Mouse (Mus musculus) 416B (cell line): ENCODE data around the gene Slc8b1.

Experiments
- DNase-seq: peaks from one replicate; pipeline ENCODE4 v3.0.0; 2011; ENCODE audit warnings: low read depth

Slc8b1 gene

DNA sequence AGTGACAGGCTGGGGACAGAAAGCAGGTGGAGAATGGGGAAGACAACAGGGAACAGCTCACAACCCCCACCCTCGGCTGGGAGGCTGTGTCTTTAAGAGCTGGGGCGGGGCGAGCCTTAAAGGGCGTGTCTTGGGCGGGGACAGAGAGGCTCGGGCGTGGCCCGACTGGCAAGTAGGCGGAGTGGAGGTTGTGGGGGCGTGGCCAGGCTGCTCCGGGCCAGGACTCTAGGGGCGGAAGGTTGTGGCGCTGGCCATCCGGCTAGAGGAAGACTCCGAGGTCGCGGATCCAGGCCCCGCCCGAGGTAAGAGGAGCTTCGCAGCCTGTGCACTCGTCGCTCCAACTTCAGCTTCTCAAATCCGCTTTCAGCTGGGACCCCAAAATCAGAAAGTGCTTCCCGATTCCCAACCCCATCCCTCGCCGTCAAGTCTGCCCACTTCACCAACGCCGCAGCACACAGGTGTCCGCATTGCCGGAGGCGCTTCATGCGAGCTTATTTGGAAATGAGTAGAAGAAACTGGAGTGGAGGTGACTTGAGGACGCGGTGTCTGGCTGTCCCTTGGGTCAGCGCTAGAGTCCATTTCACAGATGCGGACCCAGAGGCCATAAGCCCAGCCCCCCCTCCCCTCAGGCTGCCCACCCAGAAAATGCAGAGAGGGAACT lies at the start of gene Slc8b1:
Gene Slc8b1 (plus strand): TSS at position 187 of the 661 bp plus-strand sequence.
- peak; percentile 97 for DNase-seq

DNA sequence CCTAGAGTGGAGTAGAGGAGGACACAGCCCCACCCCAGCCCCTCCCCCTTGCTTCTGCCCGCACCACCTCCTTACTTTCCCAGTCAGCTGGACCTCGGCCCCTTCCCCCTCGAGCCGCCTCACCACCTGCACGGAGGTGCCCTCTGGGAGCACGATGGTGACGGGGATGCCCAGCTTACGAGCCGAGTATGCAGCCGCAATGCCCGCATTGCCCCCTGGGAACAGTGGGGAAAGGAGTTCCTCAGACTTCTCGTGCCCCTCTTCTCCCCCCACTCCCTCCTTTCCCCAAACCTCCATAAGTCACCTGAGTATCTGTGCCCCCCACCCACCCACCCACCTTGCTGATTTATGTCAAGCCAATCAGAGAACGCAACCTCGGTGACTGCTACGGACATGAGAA lies 49.1 kb upstream of the Slc8b1 start:
- no peak for DNase-seq

DNA sequence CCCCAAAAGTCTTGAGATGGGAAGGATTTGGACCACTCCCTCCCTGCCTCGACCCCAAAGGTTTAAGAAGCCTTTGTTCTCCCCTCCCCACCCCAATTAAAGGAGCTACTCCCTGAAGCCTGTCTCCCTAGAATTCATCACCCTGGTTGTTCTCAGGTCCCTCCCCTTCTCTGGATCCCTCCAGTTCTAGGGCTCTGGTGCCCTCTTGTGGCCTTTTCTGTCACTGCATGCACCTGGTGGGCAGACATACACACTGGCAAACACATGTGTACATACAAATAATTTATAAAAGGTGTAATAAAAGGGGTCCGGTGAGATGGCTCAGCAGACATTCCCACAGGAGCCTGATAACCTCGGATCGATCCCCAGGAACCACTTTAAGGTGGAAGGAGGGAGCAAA lies 46.6 kb upstream of the Slc8b1 start:
- peak; percentile 46 for DNase-seq

DNA sequence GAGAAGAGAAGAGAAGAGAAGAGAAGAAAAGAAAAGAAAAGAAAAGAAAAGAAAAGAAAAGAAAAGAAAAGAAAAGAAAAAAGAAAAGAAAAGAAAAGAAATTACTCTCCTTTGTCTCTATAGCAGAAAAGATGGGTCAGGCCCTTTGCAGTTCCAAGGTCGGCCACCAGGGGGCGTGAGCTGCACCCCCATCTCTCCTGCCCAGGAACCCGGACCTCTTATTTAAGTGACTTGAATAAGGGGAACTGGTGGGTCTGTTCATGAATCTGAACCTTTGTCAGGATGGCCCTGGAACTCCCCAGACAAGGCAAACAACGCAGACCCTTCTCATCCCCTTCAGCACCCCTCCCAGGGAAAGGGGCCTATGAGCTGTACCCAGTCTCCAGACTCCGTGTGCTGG lies 45.9 kb upstream of the Slc8b1 start:
- peak; percentile 66 for DNase-seq

DNA sequence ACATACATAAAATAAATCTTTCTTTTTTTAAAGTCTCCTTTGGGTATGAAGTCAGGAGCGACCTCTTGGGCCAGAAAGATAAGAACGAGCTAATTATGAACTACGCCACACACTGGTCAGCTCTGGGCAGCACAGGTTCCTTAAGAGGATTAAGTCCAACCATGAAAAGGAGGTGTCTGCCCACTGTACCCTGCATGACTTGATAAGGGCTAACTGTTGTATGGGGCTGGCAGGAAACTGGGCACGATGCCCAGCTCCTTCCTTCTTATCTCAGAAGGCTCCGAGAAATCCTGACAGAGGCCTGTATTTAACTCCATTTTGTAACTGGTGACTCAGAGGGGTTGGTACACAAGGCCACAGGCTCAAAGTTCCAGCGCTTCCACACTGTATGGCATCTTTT lies 45.1 kb upstream of the Slc8b1 start:
- DNase-seq = peak; percentile 100

DNA sequence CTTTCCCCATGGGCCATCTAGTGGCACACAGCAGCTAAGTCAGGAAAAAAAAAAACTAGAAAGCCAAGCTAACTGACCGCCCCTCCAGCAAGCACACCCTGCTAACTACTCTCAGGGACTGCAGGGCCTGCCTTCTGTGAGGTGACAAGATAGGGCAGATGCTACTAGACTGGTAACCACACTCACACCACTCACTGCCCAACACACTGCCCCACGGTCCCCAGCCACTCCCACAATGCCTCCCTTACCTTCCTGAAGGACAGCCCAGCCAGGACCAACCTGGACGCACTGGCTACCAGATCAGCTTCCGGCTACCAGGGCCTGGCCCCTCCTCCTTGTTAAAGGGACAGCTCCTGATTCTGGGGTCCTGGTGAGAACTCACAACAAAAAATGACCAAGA lies 43.9 kb upstream of the Slc8b1 start:
- DNase-seq = peak; percentile 80

DNA sequence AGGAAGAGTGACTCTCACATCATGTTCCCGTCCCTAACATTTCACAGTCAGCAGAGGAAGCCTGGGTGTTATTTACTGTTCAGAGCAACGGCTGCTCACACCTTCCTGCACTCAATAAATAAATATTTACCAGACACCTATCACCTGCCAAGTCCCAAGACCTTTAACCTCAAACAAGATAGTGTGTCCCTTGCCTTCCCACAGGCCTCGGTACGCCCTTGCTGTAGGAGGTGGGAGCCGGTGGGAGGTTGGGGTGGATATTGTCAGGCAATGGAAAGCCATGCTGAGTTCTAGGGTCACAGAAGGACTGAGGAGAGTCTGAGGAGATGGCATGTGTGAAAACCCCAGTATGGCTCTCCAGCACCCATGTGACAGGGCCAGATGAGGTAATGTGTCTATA lies 42.6 kb upstream of the Slc8b1 start:
- DNase-seq = no peak

DNA sequence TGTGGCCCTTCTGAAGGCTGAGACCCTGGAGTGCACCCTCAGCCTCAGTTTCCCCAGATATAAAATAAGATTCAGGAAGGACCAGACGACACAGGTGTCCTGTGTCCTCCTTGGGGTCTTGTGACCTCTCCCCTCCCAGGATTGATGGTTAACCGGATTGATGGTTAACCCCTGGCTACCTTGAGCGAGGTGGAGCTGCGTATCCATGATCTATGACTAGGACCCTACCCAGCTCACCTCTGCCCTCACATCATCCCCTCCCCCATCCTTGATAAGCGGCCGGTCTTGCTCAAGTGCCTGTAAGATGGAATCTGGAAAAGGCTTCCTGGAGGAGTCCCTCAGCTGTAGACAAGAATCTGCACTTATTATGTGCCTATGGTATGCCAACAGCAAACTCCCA lies 42.1 kb upstream of the Slc8b1 start:
- no peak for DNase-seq

DNA sequence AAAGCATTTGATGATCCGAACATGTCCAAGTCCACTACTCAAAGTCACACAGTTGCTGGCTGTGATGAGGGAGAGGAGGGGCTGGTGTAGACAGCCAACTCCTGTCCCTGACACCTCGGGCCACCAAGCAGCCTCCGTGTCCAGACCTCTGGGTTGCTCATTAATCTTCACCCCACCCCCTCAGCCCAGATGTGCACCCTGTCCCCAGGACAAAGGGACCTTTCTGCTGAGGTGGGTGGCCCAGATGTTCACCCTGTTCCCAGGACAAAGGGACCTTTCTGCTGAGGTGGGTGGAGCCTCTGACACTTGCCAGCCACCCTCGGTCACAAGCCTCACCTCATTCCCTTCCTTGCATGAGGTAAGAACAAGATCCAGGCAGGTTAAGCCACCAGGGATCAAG lies 39.4 kb upstream of the Slc8b1 start:
- no peak for DNase-seq

DNA sequence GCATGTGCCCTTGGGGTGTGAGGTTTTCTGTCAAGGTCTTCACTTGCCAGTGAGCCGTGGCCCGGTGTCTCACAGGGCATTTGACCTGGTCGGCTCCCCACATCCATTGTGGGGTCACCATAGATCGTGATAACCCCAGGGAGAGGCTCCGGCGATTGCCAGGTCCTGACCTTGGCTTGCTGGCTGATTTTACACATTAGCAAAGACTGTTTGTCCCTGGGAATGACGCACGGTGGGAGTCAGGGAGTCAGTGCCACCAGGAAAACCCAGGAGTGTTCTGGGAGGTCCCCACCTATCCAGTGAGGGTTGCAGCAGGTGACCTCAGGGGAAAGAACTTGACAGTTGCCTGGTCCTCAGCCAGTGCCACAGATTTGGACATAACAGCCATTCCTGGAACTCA lies 38.2 kb upstream of the Slc8b1 start, which contains the start of gene Sdsl:
Gene Sdsl (minus strand): TSS at position 41 of the 400 bp plus-strand sequence.
- DNase-seq = no peak

DNA sequence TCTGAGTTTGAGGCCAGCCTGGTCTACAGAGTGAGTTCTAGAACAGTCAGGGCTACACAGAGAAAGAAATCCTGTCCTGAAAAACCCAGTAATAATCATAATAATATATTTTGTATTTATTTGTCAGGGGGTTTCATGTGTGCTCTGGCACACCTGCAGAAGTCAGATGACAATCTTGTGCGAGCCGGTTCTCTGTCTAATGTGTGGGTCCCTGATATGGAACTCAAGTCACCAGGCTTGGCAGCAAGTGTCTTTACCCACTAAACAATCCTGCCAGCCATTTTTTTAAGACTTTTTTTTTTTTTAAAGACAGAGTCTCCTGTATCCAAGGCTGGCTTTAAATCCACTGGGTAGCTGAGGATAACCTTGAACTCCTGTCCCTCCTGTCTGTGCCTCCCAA lies 37.6 kb upstream of the Slc8b1 start:
- DNase-seq = no peak

DNA sequence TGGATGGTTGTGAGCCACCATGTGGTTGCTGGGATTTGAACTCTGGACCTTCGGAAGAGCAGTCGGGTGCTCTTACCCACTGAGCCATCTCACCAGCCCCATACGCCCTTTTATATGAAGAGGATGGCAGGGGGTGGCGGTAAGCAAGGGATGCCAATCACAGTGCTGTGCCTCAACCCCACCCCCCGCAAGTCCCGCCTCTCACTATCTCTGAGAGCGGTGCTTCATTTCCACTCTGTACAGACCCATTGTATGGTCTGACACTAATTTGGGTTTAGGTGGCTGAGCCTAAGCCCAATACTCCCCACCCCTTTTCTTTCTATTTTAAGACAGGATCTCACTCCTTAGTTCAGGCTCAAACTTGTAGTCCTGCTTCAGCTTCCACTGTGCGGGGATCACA lies 35.1 kb upstream of the Slc8b1 start:
- no peak for DNase-seq

DNA sequence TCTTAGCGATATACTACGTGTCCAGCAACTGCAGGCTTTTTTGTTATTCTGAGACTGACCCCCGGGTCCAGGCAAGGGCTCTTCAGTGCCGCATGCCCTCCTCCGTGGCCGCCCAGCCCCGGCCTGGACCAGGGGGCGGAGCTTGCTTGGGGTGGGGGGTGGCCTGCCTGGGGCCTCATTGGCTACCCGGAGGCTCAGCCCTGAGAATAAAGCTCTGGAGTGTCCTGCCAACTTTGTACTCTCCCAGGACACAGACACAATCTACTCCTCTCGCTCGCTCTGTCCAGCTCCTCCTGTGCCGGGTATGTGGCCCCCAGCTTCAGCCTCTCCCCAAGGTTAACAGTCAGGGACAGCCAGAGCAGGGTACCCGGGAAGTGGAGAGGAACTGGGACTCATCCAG lies 34.7 kb upstream of the Slc8b1 start, which contains the start of gene Sds:
Gene Sds (plus strand): TSS at position 231 of the 400 bp plus-strand sequence.
- no peak for DNase-seq

DNA sequence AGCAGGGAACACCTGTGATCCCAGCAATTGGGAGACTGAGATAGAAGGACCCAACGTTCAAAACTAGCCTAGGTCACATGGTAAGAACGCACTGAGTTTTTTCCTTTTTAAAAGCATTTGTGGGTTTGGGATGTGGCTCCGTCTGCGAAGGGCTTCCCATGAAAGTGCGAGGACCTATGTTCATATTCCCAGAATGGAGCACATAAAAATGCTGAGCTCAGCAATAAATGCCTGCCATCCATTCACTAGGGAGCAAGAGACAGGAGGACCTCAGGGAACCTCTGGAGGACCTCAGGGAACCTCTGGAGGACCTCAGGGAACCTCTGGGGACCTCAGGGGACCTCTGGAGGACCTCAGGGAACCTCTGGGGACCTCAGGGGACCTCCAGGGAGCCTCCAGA lies 33.0 kb upstream of the Slc8b1 start:
- DNase-seq = no peak

DNA sequence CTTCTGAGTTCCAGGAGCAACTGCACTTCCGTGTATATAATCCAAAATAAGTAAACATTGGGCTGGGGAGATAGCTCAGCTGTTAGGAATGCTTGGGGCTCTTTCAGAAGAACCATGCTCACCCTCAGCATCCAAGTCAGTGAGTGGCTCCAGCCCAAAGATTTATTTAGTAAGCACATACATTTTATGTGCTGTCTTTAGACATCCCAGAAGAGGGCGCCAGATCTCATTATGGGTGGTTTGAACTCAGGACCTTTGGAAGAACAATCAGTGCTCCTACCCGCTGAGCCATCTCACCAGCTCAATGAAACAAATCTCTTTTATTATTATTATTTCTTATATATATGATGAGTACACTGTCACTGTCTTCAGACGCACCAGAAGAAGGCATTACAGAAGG lies 31.4 kb upstream of the Slc8b1 start:
- peak; percentile 46 for DNase-seq

DNA sequence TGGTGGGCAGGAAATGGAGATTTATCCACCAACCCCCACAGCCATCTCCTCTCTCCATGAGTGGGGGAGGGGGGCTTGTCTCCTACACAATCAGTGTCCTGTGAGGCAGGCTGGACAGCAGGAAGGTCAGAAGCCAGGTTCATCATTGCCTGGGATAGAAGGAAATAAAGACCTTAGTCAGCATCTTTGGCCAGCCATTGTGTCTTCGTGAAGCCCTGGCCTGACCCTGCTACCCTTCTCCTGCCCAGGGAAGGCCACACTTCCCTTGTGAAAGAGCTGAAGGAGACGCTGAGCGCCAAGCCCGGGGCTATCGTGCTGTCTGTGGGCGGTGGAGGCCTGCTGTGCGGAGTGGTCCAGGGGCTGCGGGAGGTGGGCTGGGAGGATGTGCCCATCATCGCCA lies 29.8 kb upstream of the Slc8b1 start:
- no peak for DNase-seq

DNA sequence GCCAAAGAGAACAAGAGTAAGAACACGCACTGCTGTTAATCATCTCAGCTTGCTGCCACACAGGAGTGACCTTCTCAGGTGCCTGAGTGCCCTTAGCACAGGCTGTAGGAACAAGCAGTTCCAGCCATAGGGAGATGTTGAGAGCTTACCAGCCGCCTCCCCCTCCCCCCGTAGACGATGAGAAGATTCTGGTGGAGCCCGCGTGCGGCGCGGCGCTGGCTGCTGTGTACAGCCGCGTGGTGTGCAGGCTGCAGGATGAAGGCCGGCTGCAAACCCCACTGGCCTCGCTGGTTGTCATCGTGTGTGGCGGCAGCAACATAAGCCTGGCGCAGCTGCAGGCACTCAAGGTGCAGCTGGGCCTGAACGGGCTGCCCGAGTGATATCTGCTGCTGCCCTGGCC lies 27.6 kb upstream of the Slc8b1 start:
- no peak for DNase-seq

DNA sequence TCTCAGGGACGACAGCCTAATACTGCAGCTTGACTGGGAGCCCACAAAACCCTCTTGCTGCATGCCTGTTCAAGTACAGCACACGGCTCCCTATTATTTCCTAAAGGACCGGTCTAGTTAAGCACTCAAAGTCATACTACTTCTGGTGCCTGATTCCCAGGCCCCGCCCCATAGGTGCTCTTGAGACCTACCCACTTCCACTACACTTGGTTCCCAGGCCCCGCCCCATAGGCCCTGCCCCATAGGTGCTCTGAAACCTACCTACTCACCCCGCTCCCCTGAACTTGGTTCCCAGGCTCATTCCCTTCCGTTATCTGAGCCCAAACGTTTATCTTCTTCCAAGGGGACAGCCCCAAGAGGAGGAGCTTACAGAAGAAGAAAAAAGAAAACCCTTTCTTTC lies 23.1 kb upstream of the Slc8b1 start:
- DNase-seq = no peak

DNA sequence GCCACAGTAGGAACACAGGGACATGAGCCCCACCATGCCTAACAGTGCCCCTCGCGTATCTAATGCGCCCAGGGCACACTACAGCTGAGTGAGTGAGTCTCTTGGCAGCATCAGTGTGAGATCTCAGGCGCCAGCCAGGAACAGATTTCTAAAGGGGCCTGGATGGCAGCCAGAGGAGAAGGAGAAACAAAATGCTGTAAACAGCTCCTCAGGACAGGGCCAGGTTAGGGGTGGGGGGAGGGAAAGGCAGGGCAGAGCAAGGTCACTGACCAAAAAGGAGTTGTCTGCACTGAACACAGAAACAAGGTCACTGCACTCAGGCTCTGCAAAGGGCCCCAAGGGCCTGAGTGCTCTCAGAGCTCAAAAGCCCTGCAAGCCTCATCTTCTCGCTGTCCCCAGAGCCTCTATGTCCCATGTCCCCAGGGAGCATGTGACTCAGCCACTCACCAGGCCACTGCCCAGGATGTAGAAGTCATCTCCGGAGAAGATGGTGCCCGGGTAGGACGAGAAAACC lies 20.2 kb upstream of the Slc8b1 start:
- DNase-seq = no peak

DNA sequence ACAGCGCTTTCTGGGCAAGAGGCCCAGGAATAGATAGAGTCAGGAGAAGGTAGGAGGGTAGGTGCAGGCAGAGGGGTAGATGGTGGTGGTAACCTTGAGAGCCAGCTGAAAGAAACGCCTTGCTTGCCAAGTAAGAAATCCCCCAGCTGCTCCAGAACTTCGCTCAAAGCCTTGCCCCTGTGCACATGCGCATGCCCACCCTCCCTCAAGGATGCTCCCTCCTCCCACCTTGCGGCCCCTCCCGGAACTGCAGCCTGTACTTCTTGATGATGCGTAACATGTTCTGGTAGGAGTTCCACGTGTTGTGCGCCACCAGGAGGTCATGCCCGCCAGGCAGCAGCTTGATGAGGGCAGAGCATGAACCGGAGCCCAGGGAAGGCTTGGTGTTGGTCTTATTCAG lies 18.5 kb upstream of the Slc8b1 start:
- DNase-seq = no peak

DNA sequence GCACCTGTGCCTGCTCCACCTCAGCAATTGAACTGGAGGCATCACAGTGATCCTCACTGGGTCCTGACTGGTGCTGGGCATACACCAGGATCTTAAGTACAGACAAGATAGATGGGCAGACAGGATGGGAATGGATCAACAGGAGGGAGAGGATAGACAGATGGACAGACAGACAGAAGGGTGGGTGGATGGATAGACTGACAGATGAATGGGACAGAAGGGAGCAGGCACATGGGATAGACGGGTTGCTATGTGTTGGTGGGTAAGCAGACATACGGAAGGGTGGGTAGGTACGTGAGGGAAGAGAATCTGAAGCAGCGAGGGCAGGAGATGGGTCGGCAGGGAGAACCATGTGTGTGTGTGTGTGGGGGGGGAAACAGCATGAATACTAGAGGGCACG lies 17.5 kb upstream of the Slc8b1 start:
- no peak for DNase-seq

DNA sequence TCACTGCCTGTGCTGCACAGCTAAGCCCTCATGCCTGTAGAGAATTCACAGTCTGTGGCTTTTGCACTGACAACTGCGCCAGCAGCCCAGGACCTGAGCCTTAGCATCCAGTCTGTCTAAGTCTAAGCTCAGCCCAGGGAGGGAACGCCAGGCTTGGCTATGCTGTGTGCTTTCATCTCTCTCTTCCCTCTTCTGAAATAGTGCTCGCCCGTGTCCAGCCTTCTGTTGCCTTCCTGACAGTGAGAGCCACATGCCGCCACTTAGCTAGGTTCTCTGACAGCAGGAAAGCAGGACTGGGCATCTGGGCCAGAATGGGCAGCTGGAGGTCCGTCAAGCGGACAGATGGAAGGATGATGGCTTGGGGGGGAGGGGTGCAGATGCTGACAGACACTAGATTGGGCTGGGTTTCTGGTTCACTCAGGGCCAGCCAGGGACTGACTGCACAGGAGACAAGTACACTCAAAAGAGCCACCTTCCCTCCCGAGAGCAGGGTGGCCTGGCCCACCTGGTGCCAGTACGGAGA lies 17.0 kb upstream of the Slc8b1 start:
- no peak for DNase-seq

DNA sequence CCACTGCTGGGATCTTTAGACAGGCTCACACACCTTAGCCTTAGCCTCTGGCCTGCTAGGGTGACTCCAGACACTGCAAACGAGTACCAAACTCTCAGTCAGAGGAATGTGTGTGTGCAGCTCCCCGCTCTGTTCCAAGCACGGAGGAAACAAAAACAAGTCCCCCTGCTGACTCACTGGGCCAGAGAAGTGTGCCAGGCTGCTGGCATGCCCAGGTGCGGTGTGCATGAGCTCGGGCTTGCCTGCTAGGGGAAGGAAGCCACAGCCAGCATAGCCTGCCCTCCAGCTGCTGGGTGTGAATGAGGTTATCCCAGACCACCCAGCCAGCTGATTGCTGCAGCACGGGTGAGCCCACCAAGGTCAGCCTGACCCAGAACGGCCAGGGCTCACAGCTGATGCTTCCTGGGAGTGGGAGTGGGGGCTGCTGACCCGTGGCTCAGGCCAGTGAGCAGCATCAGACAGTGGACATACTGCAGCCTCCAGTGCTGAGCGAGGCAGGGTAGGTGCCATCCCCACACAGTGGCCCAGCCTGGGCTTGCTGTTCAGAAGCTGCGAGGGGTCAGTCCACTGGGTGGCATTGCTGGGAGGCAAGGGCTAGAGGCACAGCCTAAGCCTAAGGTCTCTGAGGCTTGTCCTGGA lies 15.8 kb upstream of the Slc8b1 start:
- no peak for DNase-seq
